Mouse (Mus musculus): Measurements from ENCODE around the gene Gm5286.
"Not testable (repeated sequence)": the region's sequence is repeated elsewhere in the genome, so short reads cannot be mapped to it uniquely, and the experiment has no call there.

The Gm5286 gene

GRCm38 (mm10) chr3:94196414-94196813 lies at the start of gene Gm5286:
Gene Gm5286 (plus strand): TSS chr3:94196714.
- in situ Hi-C loops (cut with MboI, MseI): not testable (repeated sequence)

- in situ Hi-C loops (cut with MboI, MseI): not testable (repeated sequence)
These were observed 29.2 kb upstream of the Gm5286 start for GRCm38 (mm10) chr3:94167351-94167750.

GRCm38 (mm10) chr3:94178093-94178492 lies 18.4 kb upstream of the Gm5286 start, which contains the start of gene Gm10696:
Gene Gm10696 (minus strand): TSS chr3:94178193.
- in situ Hi-C loops (cut with MboI, MseI): not testable (repeated sequence)

All from T-helper 17 cell (primary cell).